Mouse (Mus musculus): Measurements from ENCODE around the gene Rhbdd1. TPM values are rescaled to one million over a fixed set of nuclear protein-coding genes. Genes with fewer than 3 reads are reported as not detected.

The Rhbdd1 gene
- polyA plus RNA-seq, 1 experiment from 2014 or later: 7.5 TPM

GRCm38 (mm10) chr1:82353089-82353488, 36.8 kb downstream of the Rhbdd1 start:
- no peak overlapping the region for H3K27ac ChIP-seq (ENCODE audit: low read depth, low read length)
- no peaks in the 10 kb centered on the region for H3K4me1 ChIP-seq (replicated peaks; ENCODE audit: control insufficient read depth, insufficient read depth, low read length)
- H3K9ac ChIP-seq (ENCODE audit: low read depth, low read length): no peak overlapping the region
- H3K36me3 ChIP-seq (ENCODE audit: control insufficient read depth, insufficient read depth): no peaks in the 10 kb centered on the region; the same call in 1 of the 2 replicates
- 89% methylated on average over 2 of the region's 2 CpGs for WGBS
- H3K9me3 ChIP-seq (ENCODE audit: control insufficient read depth): no peaks in the 10 kb centered on the region
- TF ChIP-seq CTCF (IDR thresholded peaks at IDR 0.05; ENCODE audit: low read depth): no peak
- H3K4me2 ChIP-seq (replicated peaks; ENCODE audit: low read depth): no peak overlapping the region
- no peak overlapping the region for H3K4me3 ChIP-seq (ENCODE audit: low read depth, low read length)
- ATAC-seq: no peak
- H3K27me3 ChIP-seq (replicated peaks; ENCODE audit: control insufficient read depth, insufficient read depth, low read length): no peaks in the 10 kb centered on the region

- Histone ChIP-seq H3K9me3 (ENCODE audit: control insufficient read depth) (no peaks in the 10 kb centered on the region), H3K36me3 (ENCODE audit: control insufficient read depth, insufficient read depth) (no peaks in the 10 kb centered on the region; the same call in 1 of the 2 replicates), H3K4me1 (replicated peaks; ENCODE audit: control insufficient read depth, insufficient read depth, low read length) (no peaks in the 10 kb centered on the region), H3K9ac (ENCODE audit: low read depth, low read length) (no peak overlapping the region), H3K4me2 (replicated peaks; ENCODE audit: low read depth) (no peak overlapping the region), H3K4me3 (ENCODE audit: low read depth, low read length) (no peak overlapping the region), H3K27me3 (replicated peaks; ENCODE audit: control insufficient read depth, insufficient read depth, low read length) (no peaks in the 10 kb centered on the region), H3K27ac (ENCODE audit: low read depth, low read length) (no peak overlapping the region)
- WGBS: 85% methylated on average over 2 of the region's 2 CpGs
- no peak for ATAC-seq
- TF ChIP-seq CTCF (IDR thresholded peaks at IDR 0.05; ENCODE audit: low read depth): no peak
Observed at GRCm38 (mm10) chr1:82353755-82354154, 37.5 kb downstream of the Rhbdd1 start.

- no peak for TF ChIP-seq CTCF (IDR thresholded peaks at IDR 0.05; ENCODE audit: low read depth)
- no peak overlapping the region for H3K4me3 ChIP-seq (ENCODE audit: low read depth, low read length)
- H3K4me2 ChIP-seq (replicated peaks; ENCODE audit: low read depth): 0 out of 2 replicates have a peak overlapping the region, but pooled peaks have one; percentile 13
- no peaks in the 10 kb centered on the region for H3K36me3 ChIP-seq (ENCODE audit: control insufficient read depth, insufficient read depth)
- 59% methylated on average over 20 of the region's 20 CpGs for WGBS
- H3K27me3 ChIP-seq (replicated peaks; ENCODE audit: control insufficient read depth, insufficient read depth, low read length): no peaks in the 10 kb centered on the region
- no peak overlapping the region for H3K27ac ChIP-seq (ENCODE audit: low read depth, low read length)
- H3K9ac ChIP-seq (ENCODE audit: low read depth, low read length): no peak overlapping the region
- no peaks in the 10 kb centered on the region for H3K4me1 ChIP-seq (replicated peaks; ENCODE audit: control insufficient read depth, insufficient read depth, low read length)
- no peak for ATAC-seq
- no peaks in the 10 kb centered on the region for H3K9me3 ChIP-seq (ENCODE audit: control insufficient read depth)
Observed at GRCm38 (mm10) chr1:82358871-82359647, 42.8 kb downstream of the Rhbdd1 start.

GRCm38 (mm10) chr1:82359648-82360026, 43.4 kb downstream of the Rhbdd1 start:
- 89% methylated on average over 1 of the region's 1 CpGs for WGBS
- ATAC-seq: no peak

GRCm38 (mm10) chr1:82361240-82361639, 45.0 kb downstream of the Rhbdd1 start:
- H3K27ac ChIP-seq (ENCODE audit: low read depth, low read length): no peak overlapping the region
- no peaks in the 10 kb centered on the region for H3K27me3 ChIP-seq (replicated peaks; ENCODE audit: control insufficient read depth, insufficient read depth, low read length)
- 75% methylated on average over 4 of the region's 4 CpGs for WGBS
- H3K36me3 ChIP-seq (ENCODE audit: control insufficient read depth, insufficient read depth): no peaks in the 10 kb centered on the region
- no peak for TF ChIP-seq CTCF (IDR thresholded peaks at IDR 0.05; ENCODE audit: low read depth)
- H3K4me3 ChIP-seq (ENCODE audit: low read depth, low read length): no peak overlapping the region
- H3K4me1 ChIP-seq (replicated peaks; ENCODE audit: control insufficient read depth, insufficient read depth, low read length): no peaks in the 10 kb centered on the region
- ATAC-seq: no peak
- no peak overlapping the region for H3K9ac ChIP-seq (ENCODE audit: low read depth, low read length)
- no peak overlapping the region for H3K4me2 ChIP-seq (replicated peaks; ENCODE audit: low read depth)
- H3K9me3 ChIP-seq (ENCODE audit: control insufficient read depth): no peaks in the 10 kb centered on the region

More at GRCm38 (mm10) chr1:82359648-82360026, 43.4 kb downstream of the Rhbdd1 start:
- no peaks in the 10 kb centered on the region for H3K9me3 ChIP-seq (ENCODE audit: control insufficient read depth)
- no peak overlapping the region for H3K9ac ChIP-seq (ENCODE audit: low read depth, low read length)
- H3K4me2 ChIP-seq (replicated peaks; ENCODE audit: low read depth): no peak overlapping the region
- no peak overlapping the region for H3K4me3 ChIP-seq (ENCODE audit: low read depth, low read length)
- TF ChIP-seq CTCF (IDR thresholded peaks at IDR 0.05; ENCODE audit: low read depth): no peak
- no peak overlapping the region for H3K27ac ChIP-seq (ENCODE audit: low read depth, low read length)
- no peaks in the 10 kb centered on the region for H3K27me3 ChIP-seq (replicated peaks; ENCODE audit: control insufficient read depth, insufficient read depth, low read length)
- H3K36me3 ChIP-seq (ENCODE audit: control insufficient read depth, insufficient read depth): no peaks in the 10 kb centered on the region
- no peaks in the 10 kb centered on the region for H3K4me1 ChIP-seq (replicated peaks; ENCODE audit: control insufficient read depth, insufficient read depth, low read length)

GRCm38 (mm10) chr1:82362165-82362564, 45.9 kb downstream of the Rhbdd1 start:
- 78% methylated on average over 6 of the region's 6 CpGs for WGBS
- H3K27me3 ChIP-seq (replicated peaks; ENCODE audit: control insufficient read depth, insufficient read depth, low read length): no peaks in the 10 kb centered on the region

More at GRCm38 (mm10) chr1:82362165-82362564, 45.9 kb downstream of the Rhbdd1 start:
- Histone ChIP-seq H3K36me3 (ENCODE audit: control insufficient read depth, insufficient read depth) (no peaks in the 10 kb centered on the region), H3K9ac (ENCODE audit: low read depth, low read length) (no peak overlapping the region), H3K4me1 (replicated peaks; ENCODE audit: control insufficient read depth, insufficient read depth, low read length) (no peaks in the 10 kb centered on the region), H3K4me2 (replicated peaks; ENCODE audit: low read depth) (no peak overlapping the region), H3K4me3 (ENCODE audit: low read depth, low read length) (no peak overlapping the region), H3K9me3 (ENCODE audit: control insufficient read depth) (no peaks in the 10 kb centered on the region), H3K27ac (ENCODE audit: low read depth, low read length) (no peak overlapping the region)
- no peak for ATAC-seq
- no peak for TF ChIP-seq CTCF (IDR thresholded peaks at IDR 0.05; ENCODE audit: low read depth)

All from intestine, postnatal 0 days (tissue).